Mouse (Mus musculus) layer of hippocampus, adult 2 months (tissue): Measurements from ENCODE around the gene Cep350. TPM values are rescaled to one million over a fixed set of nuclear protein-coding genes. Genes with fewer than 3 reads are reported as not detected.

Experiments
- DNase-seq, 2 experiments: peaks; one replicate each; pipeline ENCODE4 v3.0.0; 2022; ENCODE audit warnings: low spot score in 2 of 2
- H3K27ac ChIP-seq: fragments of 200-600 bp; 2 replicates; pipeline ENCODE4 v1.8.1; 2022
- H3K4me3 ChIP-seq: fragments of 200-600 bp; 2 replicates; pipeline ENCODE4 v1.8.1; 2022; ENCODE audit warnings: mild to moderate bottlenecking
- CTCF ChIP-seq: fragments of 200-600 bp; conservative IDR thresholded peaks from 2 replicates; pipeline ENCODE4 v1.8.1; 2022; ENCODE audit warnings: antibody characterized with exemption, mild to moderate bottlenecking, moderate library complexity
- total RNA-seq, 2 experiments: library from RNA; stranded (reverse); gene quantifications; 2 replicates each; pipeline ENCODE4 v1.2.3; 2021

The Cep350 gene
- total RNA-seq, 2 experiments from 2014 or later: 48.9 to 52.1 TPM

DNA sequence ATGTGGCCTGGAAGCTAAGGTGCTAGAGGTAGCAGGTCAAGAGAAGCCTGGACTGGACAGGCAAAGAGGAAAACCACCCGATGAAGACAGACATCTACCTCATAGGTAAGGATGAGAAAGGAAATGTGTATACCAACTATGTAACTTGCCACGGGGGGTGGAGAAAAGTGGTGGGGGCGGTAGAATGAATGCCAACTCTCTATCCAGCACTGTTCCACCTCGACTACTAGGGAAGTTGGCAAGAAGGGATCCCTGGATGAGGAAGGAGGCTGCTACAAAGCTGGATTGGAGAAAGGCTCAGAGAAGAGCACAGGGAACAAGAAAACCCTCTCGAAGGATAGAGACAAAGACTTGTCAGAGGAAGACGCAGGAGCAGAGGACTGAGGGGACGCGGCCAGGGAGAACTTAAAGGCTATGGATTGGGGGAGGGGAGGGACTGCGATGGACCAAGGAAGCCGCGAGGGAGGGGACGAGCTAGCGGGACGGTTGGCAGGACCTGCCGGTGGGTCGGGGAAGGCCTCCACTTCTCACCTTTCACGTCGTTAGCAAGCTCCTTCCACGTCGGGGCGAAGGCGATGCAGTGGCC lies 161.0 kb downstream of the Cep350 start:
- TF ChIP-seq CTCF: no peak
- Histone ChIP-seq H3K27ac (peak overlapping the region; percentile 80), H3K4me3 (peak overlapping the region; percentile 78)
- DNase-seq: no peak

DNA sequence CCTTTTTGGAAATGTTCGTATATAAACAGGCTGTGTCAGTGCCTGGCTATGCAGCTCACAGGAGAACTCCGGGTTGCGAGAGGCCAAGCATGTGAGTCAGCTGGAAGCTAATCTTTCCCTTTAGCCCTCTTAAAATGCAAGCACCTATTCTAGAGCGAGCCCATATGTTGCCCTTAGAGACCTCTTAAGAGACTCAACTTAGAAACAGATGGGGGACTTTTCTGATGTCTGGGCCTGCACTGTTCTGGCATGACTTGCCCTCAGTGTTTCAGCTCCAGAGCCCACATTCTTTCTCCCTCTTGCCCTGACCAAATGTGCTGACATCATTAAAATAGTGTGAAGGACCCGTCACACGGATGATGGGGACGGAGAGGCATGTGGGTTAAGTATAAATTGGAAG lies 162.4 kb downstream of the Cep350 start:
- no peak for DNase-seq
- no peak overlapping the region; the same call in 1 of the 2 replicates for H3K4me3 ChIP-seq
- 0 out of 2 replicates have a peak overlapping the region, but pooled peaks have one; percentile 10 for H3K27ac ChIP-seq
- no peak for TF ChIP-seq CTCF

GRCm38 (mm10) chr1:155809706-155810442 lies 163.2 kb downstream of the Cep350 start:
- H3K4me3 ChIP-seq: no peak overlapping the region
- no peak overlapping the region for H3K27ac ChIP-seq
- no peak for DNase-seq
- TF ChIP-seq CTCF: no peak

DNA sequence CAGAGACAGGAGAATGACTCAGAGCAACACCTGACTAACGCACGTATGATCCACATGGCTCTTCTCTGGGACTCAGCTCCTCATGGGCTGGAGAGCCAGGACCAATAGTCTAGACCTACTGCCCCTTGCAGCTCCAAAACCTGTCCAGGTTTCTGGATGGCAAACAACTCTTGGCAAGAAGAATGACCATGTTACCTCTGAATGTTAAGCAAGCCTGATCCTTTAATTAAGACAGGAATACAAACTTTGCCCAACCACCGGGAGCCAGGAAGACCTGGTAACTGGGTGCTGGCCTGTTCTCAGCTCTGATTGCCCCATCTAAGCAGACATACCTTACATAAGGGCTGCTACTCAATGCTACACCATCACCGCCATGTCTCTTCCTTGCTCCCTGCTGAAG lies 164.8 kb downstream of the Cep350 start:
- no peak for DNase-seq
- Histone ChIP-seq H3K27ac (no peak overlapping the region), H3K4me3 (no peak overlapping the region)
- no peak for TF ChIP-seq CTCF

DNA sequence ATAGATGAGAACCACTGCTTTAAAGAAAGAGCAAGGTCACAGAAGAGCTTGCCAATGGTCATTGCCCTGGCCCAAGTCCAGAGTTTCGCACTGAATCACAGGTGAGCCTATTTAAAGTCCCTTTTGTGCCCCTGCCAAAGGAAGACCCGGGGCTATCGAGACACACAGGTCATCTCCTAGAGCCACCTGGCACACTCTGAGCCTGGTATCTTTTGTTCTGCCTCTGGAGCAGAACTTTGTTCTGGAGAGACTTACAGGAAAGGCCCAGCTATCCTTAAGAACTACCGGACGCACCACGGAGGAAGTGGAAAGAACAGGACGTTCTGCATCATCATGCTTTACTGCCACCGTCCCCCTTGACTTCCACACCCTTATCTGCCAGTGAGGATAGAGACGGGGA lies 167.4 kb downstream of the Cep350 start:
- no peak for DNase-seq
- no peak for TF ChIP-seq CTCF
- H3K4me3 ChIP-seq: no peak overlapping the region
- no peak overlapping the region for H3K27ac ChIP-seq

- TF ChIP-seq CTCF: peak; percentile 58
- Histone ChIP-seq H3K4me3 (no peak overlapping the region), H3K27ac (no peak overlapping the region)
- no peak for DNase-seq
Measured at GRCm38 (mm10) chr1:155801014-155801991, 171.8 kb downstream of the Cep350 start.

GRCm38 (mm10) chr1:155798000-155798399 lies 175.1 kb downstream of the Cep350 start:
- no peak overlapping the region for H3K4me3 ChIP-seq
- no peak for DNase-seq
- no peak overlapping the region for H3K27ac ChIP-seq
- no peak for TF ChIP-seq CTCF

DNA sequence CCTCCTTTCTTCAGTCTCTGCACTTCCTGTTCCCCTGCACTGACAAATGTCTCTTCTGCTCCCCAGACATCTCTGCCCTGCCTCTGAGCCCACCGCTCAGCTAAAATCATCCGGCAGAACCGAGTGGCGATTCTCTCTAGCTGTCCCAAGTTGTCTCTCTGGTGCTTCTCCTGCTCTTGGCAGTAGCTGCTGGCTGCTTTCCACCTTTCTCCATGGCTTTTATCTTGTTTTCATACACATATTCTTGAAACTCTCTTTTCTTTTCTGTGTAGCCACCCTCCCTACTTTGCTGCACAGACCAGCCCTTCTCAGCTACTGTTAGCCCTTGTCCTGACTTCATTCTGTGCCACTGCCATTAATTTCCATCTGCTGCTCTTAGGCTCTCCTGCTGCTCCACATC lies 175.6 kb downstream of the Cep350 start:
- no peak overlapping the region for H3K4me3 ChIP-seq
- H3K27ac ChIP-seq: no peak overlapping the region
- no peak for DNase-seq
- TF ChIP-seq CTCF: no peak

GRCm38 (mm10) chr1:155796757-155797405 lies 176.2 kb downstream of the Cep350 start:
- DNase-seq: no peak
- no peak overlapping the region for H3K27ac ChIP-seq
- TF ChIP-seq CTCF: no peak
- no peak overlapping the region for H3K4me3 ChIP-seq

- no peak for TF ChIP-seq CTCF
- no peak for DNase-seq
- no peak overlapping the region for H3K27ac ChIP-seq
- no peak overlapping the region for H3K4me3 ChIP-seq
Measured at GRCm38 (mm10) chr1:155795791-155796233, 177.2 kb downstream of the Cep350 start.

Other genes with a start within 250 kb of the Cep350 start
- not detected for gene Lhx4, start 221.6 kb downstream of the Cep350 start, total RNA-seq
- 10 to 100 TPM; 32.1 to 35.4 TPM for gene Qsox1, start 160.4 kb downstream of the Cep350 start, total RNA-seq
- gene Tor1aip2, start 62.1 kb upstream of the Cep350 start, total RNA-seq: 10 to 100 TPM; 48.4 to 55.1 TPM
- 10 to 100 TPM; 32.7 to 33.6 TPM for gene Tor1aip1, start 63.2 kb upstream of the Cep350 start, total RNA-seq
- gene Fam163a, start 231.8 kb upstream of the Cep350 start, total RNA-seq: 10 to 100 TPM; 14.3 to 14.8 TPM